Mouse (Mus musculus): ENCODE results near the gene Rasl10b. TPM values are rescaled to one million over a fixed set of nuclear protein-coding genes. Genes with fewer than 3 reads are reported as not detected.

Gene Rasl10b
- 2.1 and 2.7 TPM in 2 replicates for polyA plus RNA-seq (2011; ENCODE audit: insufficient read length, low read depth, missing spikeins)

- Histone ChIP-seq H3K4me3 (ENCODE audit: insufficient read depth, low read length) (peak within 1 kb of the TSS; percentile 20), H3K4me1 (ENCODE audit: control insufficient read depth, insufficient read depth, low read length) (no peaks in the 10 kb centered on the region), H3K27ac (ENCODE audit: insufficient read depth, low read length) (no peak within 1 kb of the TSS)
- TF ChIP-seq CTCF (IDR thresholded peaks at IDR 0.05; ENCODE audit: borderline replicate concordance, insufficient read depth, low read length): no peak
- TF ChIP-seq POLR2A (IDR thresholded peaks at IDR 0.05; ENCODE audit: low read depth, low read length): no peak
Observed at GRCm38 (mm10) chr11:83409087-83409754, at the start of gene Rasl10b. TSS of gene Rasl10b (plus strand) at chr11:83409137.

- TF ChIP-seq CTCF (IDR thresholded peaks at IDR 0.05; ENCODE audit: borderline replicate concordance, insufficient read depth, low read length) (no peak), POLR2A (IDR thresholded peaks at IDR 0.05; ENCODE audit: low read depth, low read length) (no peak)
- Histone ChIP-seq H3K27ac (ENCODE audit: insufficient read depth, low read length) (no peak overlapping the region), H3K4me1 (ENCODE audit: control insufficient read depth, insufficient read depth, low read length) (no peaks in the 10 kb centered on the region), H3K4me3 (ENCODE audit: insufficient read depth, low read length) (no peak overlapping the region)
Observed at GRCm38 (mm10) chr11:83364656-83365055, 44.3 kb upstream of the Rasl10b start.

GRCm38 (mm10) chr11:83371267-83371666 is 37.7 kb upstream of the Rasl10b start:
- H3K4me1 ChIP-seq (ENCODE audit: control insufficient read depth, insufficient read depth, low read length): no peaks in the 10 kb centered on the region
- no peak overlapping the region for H3K27ac ChIP-seq (ENCODE audit: insufficient read depth, low read length)
- no peak for TF ChIP-seq POLR2A (IDR thresholded peaks at IDR 0.05; ENCODE audit: low read depth, low read length)
- no peak for TF ChIP-seq CTCF (IDR thresholded peaks at IDR 0.05; ENCODE audit: borderline replicate concordance, insufficient read depth, low read length)
- H3K4me3 ChIP-seq (ENCODE audit: insufficient read depth, low read length): no peak overlapping the region

- H3K4me3 ChIP-seq (ENCODE audit: insufficient read depth, low read length): no peak overlapping the region
- no peaks in the 10 kb centered on the region for H3K4me1 ChIP-seq (ENCODE audit: control insufficient read depth, insufficient read depth, low read length)
- no peak overlapping the region for H3K27ac ChIP-seq (ENCODE audit: insufficient read depth, low read length)
- TF ChIP-seq POLR2A (IDR thresholded peaks at IDR 0.05; ENCODE audit: low read depth, low read length) (no peak), CTCF (IDR thresholded peaks at IDR 0.05; ENCODE audit: borderline replicate concordance, insufficient read depth, low read length) (no peak)
Observed at GRCm38 (mm10) chr11:83379745-83380341, 29.1 kb upstream of the Rasl10b start.

- H3K4me1 ChIP-seq (ENCODE audit: control insufficient read depth, insufficient read depth, low read length): no peaks in the 10 kb centered on the region
- no peak overlapping the region for H3K4me3 ChIP-seq (ENCODE audit: insufficient read depth, low read length)
- H3K27ac ChIP-seq (ENCODE audit: insufficient read depth, low read length): no peak overlapping the region
- no peak for TF ChIP-seq CTCF (IDR thresholded peaks at IDR 0.05; ENCODE audit: borderline replicate concordance, insufficient read depth, low read length)
- no peak for TF ChIP-seq POLR2A (IDR thresholded peaks at IDR 0.05; ENCODE audit: low read depth, low read length)
Observed at GRCm38 (mm10) chr11:83382876-83383531, 25.9 kb upstream of the Rasl10b start.

- no peaks in the 10 kb centered on the region for H3K4me1 ChIP-seq (ENCODE audit: control insufficient read depth, insufficient read depth, low read length)
- TF ChIP-seq POLR2A (IDR thresholded peaks at IDR 0.05; ENCODE audit: low read depth, low read length): no peak
- no peak for TF ChIP-seq CTCF (IDR thresholded peaks at IDR 0.05; ENCODE audit: borderline replicate concordance, insufficient read depth, low read length)
- H3K4me3 ChIP-seq (ENCODE audit: insufficient read depth, low read length): no peak overlapping the region
- no peak overlapping the region for H3K27ac ChIP-seq (ENCODE audit: insufficient read depth, low read length)
Observed at GRCm38 (mm10) chr11:83383532-83383887, 25.4 kb upstream of the Rasl10b start.

GRCm38 (mm10) chr11:83393062-83393461 is 15.9 kb upstream of the Rasl10b start:
- Histone ChIP-seq H3K27ac (ENCODE audit: insufficient read depth, low read length) (no peak overlapping the region), H3K4me3 (ENCODE audit: insufficient read depth, low read length) (no peak overlapping the region), H3K4me1 (ENCODE audit: control insufficient read depth, insufficient read depth, low read length) (no peaks in the 10 kb centered on the region)
- no peak for TF ChIP-seq POLR2A (IDR thresholded peaks at IDR 0.05; ENCODE audit: low read depth, low read length)
- TF ChIP-seq CTCF (IDR thresholded peaks at IDR 0.05; ENCODE audit: borderline replicate concordance, insufficient read depth, low read length): no peak

- Histone ChIP-seq H3K4me3 (ENCODE audit: insufficient read depth, low read length) (no peak overlapping the region), H3K27ac (ENCODE audit: insufficient read depth, low read length) (no peak overlapping the region), H3K4me1 (ENCODE audit: control insufficient read depth, insufficient read depth, low read length) (no peaks in the 10 kb centered on the region)
- no peak for TF ChIP-seq CTCF (IDR thresholded peaks at IDR 0.05; ENCODE audit: borderline replicate concordance, insufficient read depth, low read length)
- TF ChIP-seq POLR2A (IDR thresholded peaks at IDR 0.05; ENCODE audit: low read depth, low read length): no peak
Observed at GRCm38 (mm10) chr11:83394802-83395439, 14.0 kb upstream of the Rasl10b start.

- no peaks in the 10 kb centered on the region for H3K4me1 ChIP-seq (ENCODE audit: control insufficient read depth, insufficient read depth, low read length)
- H3K27ac ChIP-seq (ENCODE audit: insufficient read depth, low read length): no peak overlapping the region
- TF ChIP-seq CTCF (IDR thresholded peaks at IDR 0.05; ENCODE audit: borderline replicate concordance, insufficient read depth, low read length) (no peak), POLR2A (IDR thresholded peaks at IDR 0.05; ENCODE audit: low read depth, low read length) (no peak)
- no peak overlapping the region for H3K4me3 ChIP-seq (ENCODE audit: insufficient read depth, low read length)
Observed at GRCm38 (mm10) chr11:83397626-83398025, 11.3 kb upstream of the Rasl10b start.
